ENCODE assay signal across 26 mouse cellular contexts in the genomic region with DNA sequence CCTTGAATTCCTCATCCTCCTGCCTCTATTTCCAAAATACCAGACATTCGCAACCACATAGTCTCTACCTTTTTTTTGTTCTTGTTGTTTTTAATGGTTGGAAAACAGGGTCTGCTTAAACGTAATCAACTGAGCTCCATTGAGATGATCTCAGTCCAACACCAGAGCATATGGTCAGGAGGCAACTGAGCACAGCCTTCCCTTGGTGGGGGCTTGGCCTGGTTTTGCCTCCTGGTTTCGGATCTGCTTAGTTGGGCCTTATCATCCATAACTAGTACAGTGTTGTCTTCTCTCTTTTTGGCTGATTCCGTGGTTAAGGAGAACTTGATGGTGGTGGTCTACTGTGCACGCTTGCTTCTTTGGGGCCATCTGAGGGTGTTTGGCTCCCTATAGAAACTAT. TPM values are rescaled to one million over a fixed set of nuclear protein-coding genes. Genes with fewer than 3 reads are reported as not detected.
DNase-seq lines count a peak whose midpoint lies in the region; ATAC-seq and TF ChIP-seq lines count a peak whose summit lies in the region.
"Had no signal": no experiment of that assay in that cellular context is flagged by ENCODE, and none has a peak within 500 bp of the region (broad histone marks: within the 10 kb centered on the region; RNA-seq: fewer than 3 reads in every experiment).

No protein-coding gene starts in this region.

- no peak overlapping the region for H3K4me2 ChIP-seq in forebrain, embryonic 13.5 days
- H3K4me2 ChIP-seq: forebrain, embryonic 15.5 days; heart, embryonic 12.5 days; hindbrain, embryonic 15.5 days had no signal

- H3K27me3 ChIP-seq in forebrain, embryonic 13.5 days, result no peaks in the 10 kb centered on the region
- H3K27me3 ChIP-seq: forebrain, embryonic 15.5 days; heart, embryonic 12.5 days; hindbrain, embryonic 15.5 days; Patski had no signal

- H3K36me3 ChIP-seq in forebrain, embryonic 13.5 days (ENCODE audit: poor library complexity, severe bottlenecking), result 0 out of 2 replicates have a peak, but pooled peaks cover under 1% of the 10 kb centered on the region
- H3K36me3 ChIP-seq: forebrain, embryonic 15.5 days had no signal

- H3K4me1 ChIP-seq in forebrain, embryonic 13.5 days, result peaks cover 4% of the 10 kb centered on the region; the same call in 1 of the 2 replicates
- H3K4me1 ChIP-seq: embryonic facial prominence, embryonic 10.5 days had no signal

- DNase-seq in cerebellum, adult 11 months, result peak; percentile 20
- DNase-seq in cerebellum, adult 8-10 months, result no peak
- no peak for DNase-seq in gastrocnemius, adult 2 months
- DNase-seq in gastrocnemius, postnatal 25 days, result no peak
- peak; percentile 47 to 63 for DNase-seq in cerebellum, postnatal 25 days
- no peak for DNase-seq in c-Kit-positive CD71-positive TER-119-positive erythroid progenitor cells, embryonic 14.5 days (ENCODE audit: low spot score)
- DNase-seq: adrenal gland, postnatal 14 days; B cell, adult 2 months; gastrocnemius, postnatal 10 days; heart, postnatal 36 days; kidney, adult 11 months; kidney, adult 9 months had no signal

- no peak overlapping the region for H3K4me3 ChIP-seq in gastrocnemius, adult 2 months
- no peak overlapping the region for H3K4me3 ChIP-seq in forebrain, embryonic 13.5 days
- H3K4me3 ChIP-seq: embryonic facial prominence, embryonic 10.5 days; forebrain, embryonic 15.5 days; heart, embryonic 12.5 days; hindbrain, embryonic 15.5 days had no signal

- no peaks in the 10 kb centered on the region for H3K9me3 ChIP-seq in forebrain, embryonic 13.5 days (replicated peaks)
- H3K9me3 ChIP-seq: embryonic facial prominence, embryonic 10.5 days; forebrain, embryonic 15.5 days; heart, embryonic 12.5 days; hindbrain, embryonic 15.5 days had no signal

- 0 out of 2 replicates have a peak overlapping the region, but pooled peaks have one; percentile 17 for H3K27ac ChIP-seq in gastrocnemius, adult 2 months
- H3K27ac ChIP-seq in forebrain, embryonic 13.5 days, result no peak overlapping the region
- H3K27ac ChIP-seq: embryonic facial prominence, embryonic 10.5 days; forebrain, embryonic 15.5 days; hindbrain, embryonic 15.5 days had no signal

- intact Hi-C loops in gastrocnemius, adult 2 months (cut with DNase I), result loop anchor here (10.0 kb wide), 1 partner anchor 294 kb away; no protein-coding TSS in a partner anchor

- 92% methylated on average over 5 of the region's 5 CpGs for WGBS in forebrain, embryonic 13.5 days

- TF ChIP-seq CTCF in gastrocnemius, adult 2 months (IDR thresholded peaks at IDR 0.05), result no peak

- no peak overlapping the region for H3K9ac ChIP-seq in forebrain, embryonic 13.5 days
- H3K9ac ChIP-seq: forebrain, embryonic 15.5 days; heart, embryonic 12.5 days; hindbrain, embryonic 15.5 days had no signal

- no peak for ATAC-seq in forebrain, embryonic 13.5 days
- ATAC-seq: forebrain, embryonic 15.5 days; inflammation-experienced regulatory T-cells, adult 6 months; Patski had no signal

RNA-seq across cellular contexts. Expression of gene Ppp2ca, which starts 10.3 kb away (rescaled TPM):
- 10 to 100 TPM; 43.2 to 54.0 TPM for total RNA-seq in gastrocnemius, adult 2 months (2021)
- total RNA-seq in gastrocnemius, postnatal 25 days (2021), result 10 to 100 TPM; 39.0 to 39.8 TPM
- 108 and 112 TPM in 2 replicates for polyA plus RNA-seq in forebrain, embryonic 13.5 days (2015; fragmentation: Nextera tagmentation; extraction: Ambion mirVana)

RNA-seq across cellular contexts. Expression of gene Olfr1373, which starts 36.5 kb away (rescaled TPM):
- total RNA-seq in gastrocnemius, adult 2 months (2021), result not detected
- not detected for total RNA-seq in gastrocnemius, postnatal 25 days (2021)
- not detected in 2 replicates for polyA plus RNA-seq in forebrain, embryonic 13.5 days (2015; fragmentation: Nextera tagmentation; extraction: Ambion mirVana)
- total RNA-seq: adrenal gland, adult 18-20 months; adrenal gland, postnatal 14 days; gastrocnemius, postnatal 10 days; heart, adult 8-10 months; heart, postnatal 36 days had no signal
- polyA plus RNA-seq: activated CD4-positive, CD25-positive, alpha-beta regulatory T cell, adult 4 months; embryonic facial prominence, embryonic 10.5 days; embryonic facial prominence, embryonic 14.5 days; forebrain, embryonic 15.5 days; gonadal fat pad, adult 2 months; heart, embryonic 12.5 days; heart, embryonic 16.5 days; hindbrain, embryonic 11.5 days; hindbrain, embryonic 15.5 days; inflammation-experienced regulatory T-cells, adult 6 months; Patski had no signal

Comparison
In these comparisons a context has a peak if more than half of its experiments do, and no peak if none do; other contexts are left out.
1. DNase-seq: peak in cerebellum, adult 11 months (single experiment) and cerebellum, postnatal 25 days (2 of 2); none in cerebellum, adult 8-10 months (single experiment), gastrocnemius, adult 2 months (single experiment), gastrocnemius, postnatal 25 days (single experiment) and c-Kit-positive CD71-positive TER-119-positive erythroid progenitor cells, embryonic 14.5 days (single experiment).